Mouse (Mus musculus): ENCODE data around the gene Mis18a.

DNA sequence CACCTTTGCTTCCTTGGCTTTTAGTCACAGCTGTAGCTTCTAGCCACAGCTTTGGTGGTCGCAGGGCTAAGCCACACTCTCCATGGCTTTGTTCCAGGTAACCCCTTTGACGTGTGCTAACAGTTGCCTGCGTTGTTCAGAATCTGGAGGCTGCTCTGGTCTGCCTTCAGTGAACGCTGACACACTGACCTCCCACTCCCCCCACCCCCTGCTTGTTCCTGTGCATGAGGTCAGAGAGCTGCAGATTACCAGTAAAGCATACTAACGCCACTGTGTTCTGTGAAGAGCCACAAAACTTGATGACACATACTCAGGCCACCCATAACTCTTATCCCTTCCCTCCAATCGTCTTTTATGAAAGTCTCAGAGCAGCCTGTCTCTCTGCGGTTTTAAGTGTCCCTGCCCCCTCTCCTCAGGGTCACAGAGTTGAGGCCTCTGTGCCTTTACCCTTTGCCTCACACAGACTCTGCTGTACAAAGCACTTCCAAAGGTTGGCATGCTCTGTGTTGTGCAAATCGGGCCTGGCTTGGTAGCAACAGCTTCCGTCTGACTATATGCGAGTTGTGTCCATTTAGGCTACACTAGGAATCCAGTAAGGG is 9.6 kb upstream of the Mis18a start:
- TF ChIP-seq CTCF (IDR thresholded peaks at IDR 0.05) (no peak), POLR2A (IDR thresholded peaks at IDR 0.05; ENCODE audit: insufficient read depth, low read depth, low read length) (no peak)
